Mouse (Mus musculus) layer of hippocampus, postnatal 14 days (tissue): ENCODE measurements around the gene Cfap298. TPM values are rescaled to one million over a fixed set of nuclear protein-coding genes. Genes with fewer than 3 reads are reported as not detected.

Experiments used
- DNase-seq, 2 experiments: peaks; one replicate each; pipeline ENCODE4 v3.0.0; 2021 to 2022; ENCODE audit warnings: low spot score in 2 of 2, mixed read lengths in 1 of 2
- long read RNA-seq, 2 experiments: library from polyadenylated mRNA; stranded (forward); transcript quantifications; one replicate each; pipeline ENCODE4 v2.0.0; 2021
- total RNA-seq, 2 experiments: library from RNA; stranded (reverse); gene quantifications; 2 replicates each; pipeline ENCODE4 v1.2.3; 2021

Gene Cfap298
- total RNA-seq: 10 to 100 TPM; 39.9 to 44.5 TPM
- long read RNA-seq, experiment 1, transcript Cfap298-201 (7 exons, 1,430 nt): major isoform, 33 of 39 reads
- long read RNA-seq, experiment 1, partial matches to known transcripts: 1 of 39 reads
- long read RNA-seq, experiment 1, other reads (novel, unspliced or antisense): 5 of 39 reads
- long read RNA-seq, experiment 2, transcript Cfap298-201 (7 exons, 1,430 nt): major isoform, 68 of 72 reads
- long read RNA-seq, experiment 2, partial matches to known transcripts: 1 of 72 reads
- long read RNA-seq, experiment 2, other reads (novel, unspliced or antisense): 3 of 72 reads

DNA sequence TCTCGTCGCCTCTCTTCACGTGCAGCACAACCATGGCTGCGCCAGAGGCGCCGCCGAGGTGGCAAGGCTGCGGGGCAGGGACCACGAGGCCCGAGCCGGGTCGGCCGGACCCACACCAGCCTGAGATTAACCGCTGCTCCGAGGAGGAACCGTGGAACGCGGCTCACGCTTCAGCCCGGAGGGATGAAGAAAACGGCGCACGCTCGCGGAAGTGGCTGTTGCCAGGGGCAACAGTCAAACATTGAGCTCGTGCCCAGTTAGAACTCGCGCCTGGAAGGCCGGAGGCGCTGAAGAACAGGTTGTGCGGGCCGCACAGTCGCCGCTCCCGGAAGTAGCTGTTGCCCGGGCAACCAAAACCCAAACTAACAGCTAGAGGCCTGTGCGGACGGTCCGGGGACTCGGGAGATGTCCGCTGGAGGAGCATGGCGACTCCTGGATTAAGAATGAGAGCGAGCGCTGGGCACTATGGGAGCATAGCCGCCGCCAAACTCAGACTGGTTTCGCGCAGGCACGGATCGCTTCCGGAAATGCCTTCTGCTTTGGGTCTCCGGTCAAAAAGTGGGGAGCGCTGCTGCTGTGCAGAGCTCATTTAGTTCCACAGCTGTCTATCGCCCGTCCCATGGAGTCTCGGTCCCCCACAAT, at the start of gene Cfap298:
Gene Cfap298 (minus strand): TSS at position 428 of the 642 bp plus-strand sequence.
- peak; percentile 94 to 96 for DNase-seq

DNA sequence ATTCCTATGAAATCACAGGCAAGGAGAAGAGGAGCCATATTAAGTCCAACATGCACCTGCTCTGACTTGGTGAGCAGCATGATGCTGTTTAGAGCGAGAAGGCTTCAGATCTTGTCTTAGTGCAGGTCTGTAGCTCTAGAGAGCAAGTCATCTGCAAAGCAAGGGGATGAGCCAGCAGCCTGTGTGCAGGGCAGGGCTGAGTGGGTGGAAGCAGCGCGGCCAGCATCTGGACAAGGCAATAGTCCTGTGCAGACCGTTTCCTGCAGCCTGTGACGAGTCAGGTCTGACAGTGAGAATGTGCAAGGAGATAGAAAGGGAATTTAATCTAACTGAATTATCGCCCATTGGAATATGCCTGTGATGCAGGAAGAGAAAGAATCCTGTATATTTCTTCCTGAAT, 36.1 kb upstream of the Cfap298 start:
- no peak for DNase-seq

DNA sequence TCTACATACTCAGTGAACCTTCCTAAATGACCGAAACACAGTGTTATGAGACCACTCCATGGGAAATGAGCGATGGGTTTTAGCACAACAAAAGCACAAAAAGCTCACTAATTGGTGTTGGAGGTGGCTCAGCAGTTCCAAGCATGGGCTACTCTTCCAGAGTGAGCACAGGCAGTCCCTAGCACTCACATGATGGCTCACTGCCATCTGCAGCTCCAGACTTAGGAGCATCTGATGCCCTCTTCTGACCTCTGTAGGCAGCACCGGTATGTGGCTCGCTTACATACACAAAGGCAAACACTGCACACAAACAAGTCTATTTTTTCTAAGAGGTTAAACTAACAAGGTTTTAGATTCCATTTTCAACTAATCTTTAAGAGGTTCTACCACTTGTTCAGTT, 31.3 kb upstream of the Cfap298 start:
- DNase-seq: no peak

DNA sequence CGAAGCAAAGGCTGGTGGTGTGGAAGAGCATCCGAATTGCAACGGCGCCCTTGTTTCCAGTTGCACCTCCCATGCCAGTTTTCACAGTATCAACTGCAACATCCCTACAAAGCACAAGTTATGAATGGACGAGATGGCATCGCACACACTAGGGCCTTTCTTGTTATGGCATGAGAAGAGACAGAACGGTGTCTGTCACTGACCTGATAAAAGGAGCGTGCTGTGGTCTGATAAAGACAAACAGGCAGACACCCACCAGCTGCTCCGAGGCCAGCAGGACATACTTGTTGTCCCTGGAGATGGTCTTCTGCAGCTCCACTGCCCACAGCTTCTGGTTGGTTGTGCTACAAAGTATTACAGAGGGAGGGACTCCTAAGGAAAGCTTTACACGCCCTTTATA, 29.4 kb upstream of the Cfap298 start:
- DNase-seq: no peak

DNA sequence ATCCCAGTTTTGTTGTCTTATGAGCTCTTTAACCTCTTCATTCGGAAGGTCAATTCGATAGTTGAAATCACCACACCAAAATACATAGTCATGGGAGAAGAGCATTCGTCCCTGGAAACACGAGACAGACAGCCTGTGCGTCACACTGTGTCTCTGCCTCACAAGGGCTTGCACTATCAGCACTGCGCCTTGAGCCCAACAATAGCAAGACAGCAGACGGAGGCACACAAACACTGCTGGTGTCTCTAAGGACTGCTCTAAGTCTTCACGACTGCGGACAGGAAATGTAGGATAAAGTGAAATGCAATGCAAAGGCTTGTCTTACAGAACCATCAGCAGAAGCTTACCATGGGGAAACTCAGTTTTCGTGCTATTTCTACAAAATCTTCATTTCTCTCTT, 29.0 kb upstream of the Cfap298 start:
- no peak for DNase-seq

DNA sequence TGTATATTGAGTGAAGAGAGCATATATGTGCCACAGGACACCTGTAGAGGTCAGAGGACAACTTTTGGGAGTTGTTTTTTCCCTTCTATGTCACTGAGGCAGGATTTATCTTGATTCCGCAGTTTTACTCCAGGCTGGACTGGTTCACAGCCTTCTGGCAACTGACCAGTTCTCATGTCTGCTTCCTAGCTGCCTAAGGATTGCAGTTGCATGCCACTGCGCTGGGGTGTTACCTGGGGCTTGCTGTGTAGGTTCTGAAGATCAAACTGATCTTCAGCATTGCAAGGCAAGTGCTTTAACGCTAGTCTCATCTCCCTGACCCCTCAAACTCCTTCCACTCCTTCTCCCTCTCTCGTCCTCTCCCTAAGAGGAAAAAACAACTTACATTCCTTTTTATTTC, 28.3 kb upstream of the Cfap298 start:
- DNase-seq: no peak

DNA sequence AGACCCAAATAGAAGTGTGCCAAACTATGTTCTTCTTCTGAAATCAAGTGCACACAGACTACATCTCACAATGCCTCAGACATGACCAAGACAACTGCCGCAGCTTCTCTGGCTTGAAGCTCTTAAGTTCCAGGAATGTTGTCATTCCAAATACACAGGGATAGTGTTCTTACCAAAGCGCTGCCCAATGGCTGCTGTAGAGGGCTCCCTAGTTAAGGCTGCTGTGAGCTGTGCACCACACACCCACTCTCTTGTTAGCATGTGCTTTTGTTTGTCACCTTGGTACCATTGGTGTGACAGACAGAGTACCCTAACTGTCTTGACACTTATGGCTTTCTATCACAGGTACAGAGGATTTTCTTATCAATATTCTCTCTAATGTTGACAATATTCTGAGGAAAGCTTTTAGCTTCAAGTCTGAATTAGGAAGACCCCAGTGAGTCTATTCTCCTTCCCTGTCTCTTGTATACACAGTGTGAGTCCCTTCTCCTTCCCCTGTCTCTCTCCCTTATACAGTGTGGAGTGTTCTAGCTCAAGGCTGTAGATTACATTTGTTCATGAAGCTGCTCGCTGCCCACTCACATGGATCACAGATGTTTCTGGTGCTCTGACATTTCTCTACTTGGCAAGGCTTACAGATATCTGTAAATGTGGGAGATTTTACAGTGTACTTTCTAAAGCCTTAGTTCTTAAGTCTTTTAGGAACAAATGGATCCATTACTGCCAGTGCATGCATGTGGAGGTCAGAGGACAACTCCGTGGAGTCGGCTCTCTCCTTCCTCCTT, 23.6 kb upstream of the Cfap298 start:
- DNase-seq: peak; percentile 16 to 63

DNA sequence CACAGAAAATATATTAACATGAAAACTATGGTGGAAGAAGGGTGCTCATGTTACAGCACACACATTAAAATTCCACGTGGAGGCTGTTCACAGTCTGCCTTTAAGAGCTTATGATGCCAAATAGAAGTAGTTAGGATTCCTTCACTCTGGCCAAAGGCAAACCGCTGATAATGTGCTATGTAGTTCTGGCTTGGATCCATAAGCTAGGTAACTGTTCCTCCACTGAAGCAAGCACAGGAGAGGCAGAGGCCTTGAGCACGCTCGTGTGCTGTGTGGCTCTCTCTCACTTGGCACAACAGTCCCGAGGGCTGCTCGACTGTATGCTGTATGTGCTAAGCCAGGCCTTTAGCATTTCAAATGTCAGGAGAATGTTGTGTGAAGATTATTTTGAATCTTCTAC, 20.6 kb upstream of the Cfap298 start:
- DNase-seq: no peak

DNA sequence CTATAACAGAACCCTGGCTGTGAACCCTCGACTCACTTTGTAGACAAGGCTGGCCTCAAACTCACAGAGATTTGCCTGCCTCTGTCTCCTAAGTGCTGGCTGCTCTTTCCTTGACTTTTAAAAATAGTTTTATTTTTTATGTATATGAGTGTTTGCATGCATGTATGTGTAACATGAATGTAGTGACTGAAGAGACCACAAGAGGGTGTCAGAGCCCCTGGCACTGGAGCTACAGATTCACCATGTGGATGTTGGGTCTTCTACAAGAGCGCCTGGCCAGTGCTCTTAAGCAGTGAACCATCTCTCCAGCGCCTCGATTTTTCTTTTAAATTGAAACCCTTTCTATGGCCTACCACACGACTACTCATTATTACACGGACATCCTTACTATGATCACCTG, 18.9 kb upstream of the Cfap298 start:
- no peak for DNase-seq

DNA sequence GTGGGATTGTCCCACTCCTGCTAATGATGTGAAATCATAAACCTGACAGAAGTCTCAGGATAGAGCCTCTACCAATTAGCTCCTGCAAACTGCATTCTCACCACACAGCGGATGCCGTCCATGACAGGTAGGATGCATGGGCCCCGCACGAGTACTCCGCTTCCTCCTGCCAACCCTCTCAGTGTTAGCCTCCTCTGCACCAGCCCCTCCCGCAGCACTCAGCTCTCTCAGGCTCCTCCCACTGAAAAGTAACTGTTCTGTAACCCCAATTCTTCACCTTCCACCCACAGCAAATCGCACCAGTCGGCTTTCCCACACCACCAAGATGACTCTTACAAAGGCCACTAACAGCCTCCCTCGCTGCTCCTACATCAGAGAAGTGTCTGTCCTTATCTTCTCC, 18.2 kb upstream of the Cfap298 start:
- DNase-seq: no peak

DNA sequence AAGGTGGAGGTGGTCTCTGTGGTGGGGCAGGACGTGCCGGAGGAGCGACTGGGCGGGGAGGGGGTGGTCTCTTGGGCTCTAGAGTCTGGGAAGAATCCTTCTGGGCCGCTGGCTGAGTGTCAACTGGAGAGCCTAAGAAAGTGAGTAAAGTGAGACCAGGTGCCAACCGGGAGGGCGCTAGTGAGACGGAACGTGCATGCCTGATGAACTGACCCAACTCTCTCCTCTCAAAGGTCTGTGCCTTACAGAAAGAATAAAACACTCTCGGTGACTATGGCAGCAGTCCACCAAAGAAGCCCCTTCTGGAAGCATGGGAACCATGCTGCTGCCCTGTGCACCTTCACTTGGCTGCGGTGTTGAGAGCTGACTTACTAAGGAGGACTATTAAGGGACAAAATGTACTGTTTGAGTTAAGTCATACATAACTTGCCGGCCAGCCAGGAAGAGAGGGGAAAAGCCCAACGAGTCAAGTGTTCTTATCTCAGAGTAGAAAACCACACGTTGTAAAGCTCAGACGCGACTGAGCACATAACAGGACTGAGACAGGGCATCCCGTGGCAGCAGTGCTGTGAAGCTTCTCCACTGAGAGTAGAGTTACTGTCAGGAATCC, 15.5 kb upstream of the Cfap298 start:
- no peak for DNase-seq

DNA sequence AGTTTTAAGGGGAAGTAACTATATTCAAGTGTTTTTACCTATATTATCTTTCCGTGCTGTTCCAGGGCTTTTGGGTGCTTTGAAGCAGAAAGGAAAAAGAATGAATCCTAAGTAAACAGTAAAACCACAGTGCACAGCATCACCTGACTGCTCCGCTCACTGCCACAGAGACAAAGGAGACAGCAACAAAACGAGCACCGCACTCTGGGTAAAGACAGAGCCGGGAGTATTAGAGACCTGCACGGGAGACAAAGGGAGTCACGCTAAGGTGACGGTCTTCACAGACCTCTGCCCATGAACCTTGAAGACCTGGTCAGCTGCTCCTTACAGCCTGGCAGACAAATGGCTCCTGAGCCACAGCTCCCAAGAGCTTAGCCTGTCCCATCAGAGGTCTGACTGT, 12.1 kb upstream of the Cfap298 start:
- DNase-seq: no peak

DNA sequence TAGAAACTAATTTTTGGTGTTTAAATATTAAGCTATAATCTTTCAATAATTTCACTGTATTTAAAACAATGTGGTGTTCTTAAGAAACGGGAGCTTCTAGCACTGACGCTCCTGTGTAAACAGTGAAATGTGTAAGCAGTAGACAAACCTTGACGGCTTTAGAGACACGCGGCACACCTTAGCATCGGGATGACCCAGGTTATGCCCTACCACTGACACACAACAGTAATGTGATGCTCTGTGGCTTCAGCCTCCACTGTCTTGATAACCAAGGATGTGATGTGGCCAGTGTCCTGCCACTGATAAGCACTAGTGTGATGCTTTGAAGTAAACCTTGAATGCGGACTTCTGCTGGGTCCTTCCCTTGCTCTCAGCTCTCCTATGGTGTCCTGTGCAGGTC, 6.3 kb upstream of the Cfap298 start:
- DNase-seq: no peak

DNA sequence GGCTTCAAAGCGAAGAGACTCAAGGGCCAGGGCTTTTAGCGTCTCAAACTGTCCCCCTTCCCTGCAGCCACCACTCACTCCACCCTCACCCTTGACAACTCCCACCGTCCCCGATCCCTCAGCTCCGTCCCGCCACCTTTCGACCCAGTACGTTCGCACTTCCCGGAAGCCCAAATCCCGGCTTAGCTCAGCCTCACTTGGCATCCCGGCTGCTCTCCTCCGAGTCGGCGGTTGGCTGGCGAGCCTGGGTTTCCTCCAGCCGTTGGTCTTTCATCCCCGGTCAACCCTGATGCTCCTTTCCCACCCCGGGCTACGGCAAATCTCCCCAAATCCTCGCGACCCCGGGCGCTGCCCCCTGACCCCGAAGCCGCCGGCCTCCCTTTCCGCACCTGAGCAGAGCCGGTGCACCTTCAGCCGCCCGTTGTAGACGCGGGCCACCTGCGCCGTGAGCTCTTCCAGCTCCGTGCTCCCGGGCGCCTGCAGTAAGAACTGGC, 674 bp downstream of the Cfap298 start:
- peak in 1 of 2 experiments; percentile 51 for DNase-seq

DNA sequence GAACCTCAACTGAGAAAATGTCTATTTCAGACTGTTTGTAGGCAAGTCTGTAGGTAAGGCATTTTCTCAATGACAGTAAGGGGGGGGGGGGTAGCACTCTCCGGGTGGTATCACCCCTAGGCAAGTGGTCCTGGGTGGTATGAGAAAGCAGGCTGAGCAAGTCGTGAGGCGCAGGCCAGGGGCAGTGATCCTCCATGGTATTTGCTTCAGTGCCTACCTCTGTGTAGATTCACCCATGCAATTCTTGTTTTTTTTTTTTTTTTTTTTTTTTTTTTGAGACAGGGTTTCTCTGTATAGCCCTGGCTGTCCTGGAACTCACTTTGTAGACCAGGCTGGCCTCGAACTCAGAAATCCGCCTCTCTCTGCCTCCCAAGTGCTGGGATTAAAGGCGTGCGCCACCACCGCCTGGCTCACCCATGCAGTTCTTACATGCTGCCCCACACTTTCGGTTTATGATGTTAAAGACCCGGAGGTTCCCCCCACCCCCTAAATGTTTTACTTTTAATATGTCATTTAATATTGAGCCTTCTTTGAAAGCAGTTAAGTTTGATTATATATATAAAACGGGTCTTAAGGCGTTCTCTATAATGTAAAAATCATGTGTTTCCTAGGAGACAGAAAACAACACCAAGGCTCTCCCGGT, 1.3 kb downstream of the Cfap298 start:
- no peak for DNase-seq

DNA sequence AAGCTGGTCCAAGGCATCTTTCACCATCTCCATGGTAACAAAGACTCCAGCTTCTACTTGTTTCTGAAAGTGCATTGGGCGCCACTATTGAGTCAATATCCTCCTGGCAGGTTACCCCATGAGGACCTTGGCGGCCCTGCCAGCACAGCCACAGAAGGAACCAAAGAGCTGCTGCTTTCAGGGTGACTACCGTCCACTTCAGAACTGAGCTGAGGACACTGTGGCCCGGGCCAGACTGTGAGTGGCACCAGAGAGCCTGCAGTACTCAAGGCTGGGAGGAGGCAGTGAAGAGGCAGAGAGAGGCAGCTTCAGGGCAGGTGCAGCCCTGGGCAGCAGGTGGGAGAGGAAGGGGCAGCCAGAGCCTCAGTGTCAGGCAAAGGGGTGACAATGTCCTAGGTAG, 7.5 kb downstream of the Cfap298 start:
- no peak for DNase-seq

DNA sequence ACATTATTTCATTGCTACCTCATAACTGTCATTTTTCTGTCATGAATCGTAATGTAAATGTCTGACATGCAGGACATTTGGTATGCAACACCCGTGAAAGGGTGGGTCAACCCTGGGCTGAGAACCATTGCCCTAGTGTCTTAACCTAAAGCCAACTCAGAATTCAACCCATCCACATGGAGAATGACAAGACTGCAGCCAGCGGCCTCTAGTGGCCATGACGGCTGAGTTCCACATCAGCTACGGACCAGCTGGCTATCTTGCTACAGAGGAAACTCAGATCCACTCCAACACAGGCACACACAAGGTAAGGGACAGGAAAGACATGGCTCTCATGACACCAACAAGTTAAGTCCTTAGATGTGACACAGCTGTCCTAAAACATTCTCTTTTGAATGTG, 9.5 kb downstream of the Cfap298 start:
- DNase-seq: peak; percentile 59 to 70

DNA sequence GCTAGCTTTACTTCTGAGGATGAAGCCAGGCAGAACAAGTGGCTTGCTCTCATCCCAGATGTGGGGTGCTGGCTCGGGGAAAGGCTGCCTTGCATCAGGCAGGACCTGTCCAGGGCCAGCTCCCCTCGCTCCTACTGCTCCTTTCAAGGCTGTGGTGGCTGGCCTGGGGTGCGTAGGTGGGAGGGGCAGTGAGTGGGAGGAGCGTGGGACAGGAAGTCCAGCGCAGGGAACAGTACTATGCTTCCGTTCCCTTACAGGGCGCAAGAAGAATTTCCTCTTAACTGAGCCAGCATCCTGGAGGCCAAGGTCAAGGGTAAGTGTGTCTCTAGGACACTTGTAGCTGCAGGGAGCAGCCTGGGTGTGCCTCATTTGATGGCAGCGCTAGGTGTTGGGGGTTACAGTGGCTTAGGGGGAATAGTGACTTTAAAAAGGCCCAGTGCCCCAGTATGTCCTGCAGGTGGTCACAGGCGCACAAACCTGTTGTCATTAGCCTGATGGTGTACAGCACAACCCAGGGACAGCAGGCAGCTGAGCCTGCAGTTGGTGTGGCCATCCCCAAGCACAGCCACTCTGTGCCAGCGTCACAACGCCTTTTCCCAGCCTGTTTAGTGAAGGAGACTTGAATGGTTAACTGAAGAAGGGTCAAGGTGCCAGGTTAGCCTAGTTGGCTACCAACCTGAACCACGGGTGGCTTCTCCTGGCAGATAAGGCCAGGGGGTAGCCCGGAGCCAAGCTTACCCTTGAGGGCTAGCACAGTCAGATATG, 10.1 kb downstream of the Cfap298 start:
- no peak for DNase-seq

DNA sequence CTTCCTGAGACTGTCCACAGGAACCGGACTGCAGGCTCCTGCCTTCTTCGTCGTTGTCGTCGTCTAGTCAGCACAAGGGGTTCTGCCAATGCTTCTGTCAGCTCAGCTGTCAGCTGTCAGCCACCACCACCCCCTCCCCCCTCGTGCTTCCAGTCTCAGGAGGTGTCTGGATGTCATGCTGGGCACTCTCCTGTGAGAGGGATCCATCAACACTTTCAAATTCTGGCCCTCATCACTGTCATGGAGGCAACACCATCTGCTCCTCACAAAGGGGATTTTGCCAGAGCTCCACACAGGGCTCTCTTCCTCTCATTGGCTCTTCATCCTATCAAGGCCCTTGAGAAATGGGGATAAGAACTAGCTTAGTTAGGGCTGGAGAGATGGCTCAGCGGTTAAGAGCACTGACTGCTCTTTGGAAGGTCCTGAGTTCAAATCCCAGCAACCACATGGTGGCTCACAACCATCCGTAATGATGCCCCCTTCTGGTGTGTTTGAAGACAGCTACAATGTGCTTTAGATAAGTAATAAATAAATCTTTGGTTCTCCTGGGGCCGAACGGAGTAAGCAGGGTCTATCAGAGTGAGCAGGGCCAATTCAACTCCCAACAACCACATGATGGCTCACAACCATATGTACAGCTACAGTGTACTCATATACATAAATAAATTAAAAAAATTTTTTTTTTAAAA, 13.3 kb downstream of the Cfap298 start:
- DNase-seq: peak; percentile 54 to 66

DNA sequence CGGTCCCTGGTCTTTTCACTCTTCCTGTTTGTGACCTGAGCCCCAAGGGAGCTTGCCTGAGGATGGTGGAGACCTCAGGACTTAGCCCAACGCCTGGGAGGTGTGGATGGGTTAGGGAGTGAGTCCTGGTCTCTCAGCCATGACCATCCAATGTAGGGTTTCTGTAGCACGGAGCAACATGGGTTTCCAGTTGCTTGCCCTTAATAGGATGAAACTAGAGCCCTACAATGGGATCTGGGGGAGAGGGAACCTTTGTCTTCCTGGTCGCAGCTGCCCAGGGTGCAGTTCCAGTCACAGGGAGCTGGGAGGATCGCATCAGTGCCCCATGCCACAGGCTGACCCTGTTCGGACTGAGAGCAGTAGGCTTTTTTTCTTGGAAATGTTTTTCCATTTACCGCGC, 17.8 kb downstream of the Cfap298 start:
- no peak for DNase-seq
